Mouse (Mus musculus): ENCODE results near the gene Olfr1443.
A peak's percentile ranks its signal among the peaks of the same experiment; 100 is the strongest.
"Not testable (repeated sequence)": the region's sequence is repeated elsewhere in the genome, so short reads cannot be mapped to it uniquely, and the experiment has no call there.

Olfr1443 gene

GRCm38 (mm10) chr19:12677812-12678211 is at the start of gene Olfr1443:
Olfr1443 (plus strand) TSS chr19:12678112.
- no peak for DNase-seq

GRCm38 (mm10) chr19:12633176-12633575 is 44.7 kb upstream of the Olfr1443 start, which contains the start of gene Glyat:
Glyat (plus strand) TSS chr19:12633308.
- DNase-seq = no peak

GRCm38 (mm10) chr19:12634259-12634658 is 43.7 kb upstream of the Olfr1443 start:
- no peak for DNase-seq

GRCm38 (mm10) chr19:12634963-12635362 is 42.9 kb upstream of the Olfr1443 start:
- DNase-seq = no peak

- DNase-seq = no peak
These were observed 41.0 kb upstream of the Olfr1443 start for GRCm38 (mm10) chr19:12636863-12637262.

- DNase-seq = no peak
These were observed 39.9 kb upstream of the Olfr1443 start for GRCm38 (mm10) chr19:12638049-12638448.

GRCm38 (mm10) chr19:12649511-12649910 is 28.4 kb upstream of the Olfr1443 start:
- DNase-seq = no peak

- no peak for DNase-seq
These were observed 11.8 kb upstream of the Olfr1443 start for GRCm38 (mm10) chr19:12666156-12666555.

- not testable (repeated sequence) for DNase-seq
These were observed 9.3 kb upstream of the Olfr1443 start for GRCm38 (mm10) chr19:12668601-12669000.

GRCm38 (mm10) chr19:12670139-12670538 is 7.8 kb upstream of the Olfr1443 start, which contains the start of gene Olfr1442:
Olfr1442 (plus strand) TSS chr19:12670439.
- DNase-seq = no peak

GRCm38 (mm10) chr19:12671051-12671450 is 6.9 kb upstream of the Olfr1443 start:
- DNase-seq = no peak

- DNase-seq = no peak
These were observed 6.7 kb downstream of the Olfr1443 start for GRCm38 (mm10) chr19:12684638-12685037.

GRCm38 (mm10) chr19:12685231-12685630 is 7.3 kb downstream of the Olfr1443 start:
- DNase-seq = no peak

GRCm38 (mm10) chr19:12695590-12695989 is 17.7 kb downstream of the Olfr1443 start, which contains the start of gene Keg1:
Keg1 (plus strand) TSS chr19:12695786.
- no peak for DNase-seq

- DNase-seq = no peak
These were observed 18.3 kb downstream of the Olfr1443 start for GRCm38 (mm10) chr19:12696221-12696620.

- no peak for DNase-seq
These were observed 30.5 kb downstream of the Olfr1443 start for GRCm38 (mm10) chr19:12708458-12708857.

- no peak for DNase-seq
These were observed 31.1 kb downstream of the Olfr1443 start for GRCm38 (mm10) chr19:12708986-12709385.

- no peak for DNase-seq
These were observed 41.3 kb downstream of the Olfr1443 start for GRCm38 (mm10) chr19:12719189-12719588.

- no peak for DNase-seq
These were observed 42.6 kb downstream of the Olfr1443 start for GRCm38 (mm10) chr19:12720463-12720862.

GRCm38 (mm10) chr19:12720919-12721318 is 43.0 kb downstream of the Olfr1443 start:
- not testable (repeated sequence) for DNase-seq

- not testable (repeated sequence) for DNase-seq
These were observed 43.7 kb downstream of the Olfr1443 start for GRCm38 (mm10) chr19:12721596-12721995.

GRCm38 (mm10) chr19:12722308-12722707 is 44.4 kb downstream of the Olfr1443 start:
- peak; percentile 44 to 74 for DNase-seq

- no peak for DNase-seq
These were observed 47.9 kb downstream of the Olfr1443 start for GRCm38 (mm10) chr19:12725851-12726250.

- no peak for DNase-seq
These were observed 53.1 kb downstream of the Olfr1443 start for GRCm38 (mm10) chr19:12731036-12731435.

GRCm38 (mm10) chr19:12731950-12732349 is 54.0 kb downstream of the Olfr1443 start:
- no peak for DNase-seq
